Mouse (Mus musculus): Measurements from ENCODE around the gene Prpf40b. TPM values are rescaled to one million over a fixed set of nuclear protein-coding genes. Genes with fewer than 3 reads are reported as not detected.

Prpf40b gene
- total RNA-seq (2023): 1 to 10 TPM; 3.1 to 5.4 TPM

DNA sequence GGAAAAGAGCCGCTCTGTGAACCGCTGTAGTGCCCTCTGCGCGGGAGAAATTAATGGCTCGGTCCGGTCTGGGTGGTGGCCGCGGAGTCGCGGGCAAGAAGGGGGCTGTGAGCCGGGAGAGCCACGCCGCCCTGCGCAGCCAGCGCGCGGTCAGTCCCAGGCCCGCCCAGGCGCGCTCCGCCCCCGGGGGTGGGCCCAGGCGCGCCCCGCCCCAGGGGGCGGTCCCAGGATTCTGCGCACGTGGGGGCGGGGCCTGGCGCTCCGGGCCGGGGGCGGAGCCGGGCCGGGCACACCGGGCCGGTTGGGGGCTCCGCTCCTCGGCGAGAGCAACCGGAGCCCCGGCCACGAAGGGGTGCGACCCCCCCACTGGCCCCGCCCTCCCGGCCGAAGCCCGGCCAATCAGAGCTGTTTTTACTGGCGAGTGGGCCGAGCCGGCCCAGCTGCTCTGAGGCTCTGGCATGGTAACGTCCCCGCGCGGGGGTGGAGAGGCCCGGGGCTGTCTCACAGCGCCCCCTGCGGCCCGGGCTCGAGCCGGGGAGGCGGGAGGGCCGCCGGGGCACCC lies at the start of gene Prpf40b:
Gene Prpf40b (plus strand): TSS at position 275 of the 562 bp plus-strand sequence.

DNA sequence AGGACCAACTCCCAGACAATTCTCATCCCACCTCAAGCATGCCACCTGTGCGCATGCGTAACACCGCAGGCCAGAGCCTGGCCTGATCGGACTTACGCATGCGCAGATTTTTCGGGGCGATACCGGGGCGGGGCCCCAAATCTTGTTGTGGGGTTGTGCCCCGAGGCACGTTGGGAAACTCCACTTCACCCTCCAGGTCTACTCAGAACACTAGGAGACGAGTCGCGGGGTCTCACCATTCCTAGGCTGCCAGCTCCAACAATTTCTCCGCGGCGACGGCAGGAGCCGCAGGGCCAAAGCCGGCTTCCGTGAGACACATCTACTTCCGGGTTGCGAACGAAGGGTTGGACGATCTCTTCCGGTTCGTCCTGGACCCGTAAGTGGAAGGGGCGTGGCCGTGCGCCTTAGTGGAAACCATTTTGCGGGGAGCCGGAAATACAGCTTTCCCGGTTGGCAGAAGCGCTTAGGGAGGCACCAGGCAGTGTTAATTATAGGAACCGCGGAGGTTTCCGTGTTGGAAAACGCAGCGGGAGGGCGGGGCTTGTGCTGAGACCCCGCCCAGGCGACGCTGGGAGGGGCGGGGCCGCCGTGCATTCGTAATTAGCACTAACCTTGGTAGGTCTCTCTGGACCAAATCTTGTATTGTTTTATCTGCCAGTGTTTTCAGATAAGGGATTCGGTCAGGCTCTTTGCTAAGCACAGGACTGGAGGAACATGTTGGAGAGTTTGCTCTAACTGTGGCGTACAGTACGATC lies 43.1 kb upstream of the Prpf40b start, which contains the start of gene Mcrs1:
Gene Mcrs1 (minus strand): TSS at position 336 of the 755 bp plus-strand sequence.

DNA sequence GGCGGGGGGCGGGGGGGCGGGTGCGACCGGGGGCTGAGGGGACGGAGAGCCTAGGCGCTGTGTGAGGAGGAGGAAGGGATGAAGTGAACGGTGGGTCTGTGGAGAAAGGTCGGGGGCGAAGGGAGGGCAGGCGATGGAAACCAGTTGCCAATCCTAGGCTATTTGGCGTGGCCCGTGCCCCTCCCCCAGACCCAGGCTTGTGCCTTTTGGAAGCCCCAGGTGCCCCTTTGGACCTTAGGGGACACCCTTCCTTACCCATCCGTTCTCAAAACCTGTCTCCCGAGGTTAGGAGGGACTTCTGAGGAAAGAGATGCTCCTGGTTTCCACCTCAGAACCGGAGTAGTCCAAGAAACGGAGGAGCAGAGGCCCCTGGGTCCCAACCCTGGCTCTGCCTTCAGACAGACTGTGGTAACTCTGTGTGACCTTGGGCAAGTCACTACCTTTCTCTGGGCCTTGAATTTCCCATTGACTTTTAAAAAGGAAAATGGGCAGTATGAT lies 646 bp downstream of the Prpf40b start, which contains the start of gene Fam186b:
Gene Fam186b (minus strand): TSS at position 405 of the 498 bp plus-strand sequence.

Other genes starting within 250 kb of the Prpf40b start
- not detected for gene Prph, start 239.9 kb upstream of the Prpf40b start, total RNA-seq (2023)
- gene Troap, start 220.5 kb upstream of the Prpf40b start, total RNA-seq (2023): 1 to 10 TPM in 1 of 2 experiments, not detected in 1; 2.2 TPM
- not detected for gene C1ql4, start 207.3 kb upstream of the Prpf40b start, total RNA-seq (2023)
- 10 to 100 TPM in 1 of 2 experiments, 1 to 10 TPM in 1; 9.7 to 10.2 TPM for gene Dnajc22, start 201.9 kb upstream of the Prpf40b start, total RNA-seq (2023)
- 1 to 10 TPM in 1 of 2 experiments, under 1 TPM in 1; 0.97 to 1.0 TPM for gene Spats2, start 169.2 kb upstream of the Prpf40b start, total RNA-seq (2023)
- gene Kcnh3, start 70.2 kb upstream of the Prpf40b start, total RNA-seq (2023): not detected
- gene Mcrs1, start 43.1 kb upstream of the Prpf40b start, total RNA-seq (2023): 10 to 100 TPM; 66.7 to 77.6 TPM
- gene Fam186b, start 801 bp downstream of the Prpf40b start, total RNA-seq (2023): not detected
- 1 to 10 TPM; 9.2 to 10.0 TPM for gene Fmnl3, start 75.4 kb downstream of the Prpf40b start, total RNA-seq (2023)
- 100 to 1,000 TPM; 530 to 551 TPM for gene Tmbim6, start 97.8 kb downstream of the Prpf40b start, total RNA-seq (2023)
- gene Nckap5l, start 162.7 kb downstream of the Prpf40b start, total RNA-seq (2023): 10 to 100 TPM in 1 of 2 experiments, 1 to 10 TPM in 1; 7.6 to 11.4 TPM
- gene Bcdin3d, start 179.6 kb downstream of the Prpf40b start, total RNA-seq (2023): 1 to 10 TPM; 4.7 to 5.0 TPM
- gene Faim2, start 233.1 kb downstream of the Prpf40b start, total RNA-seq (2023): not detected